Mouse (Mus musculus): ENCODE data around the gene Bcat1. TPM values are rescaled to one million over a fixed set of nuclear protein-coding genes. Genes with fewer than 3 reads are reported as not detected.

Gene Bcat1
- polyA plus RNA-seq, 1 experiment from 2014 or later = 105 TPM

- H3K9me3 ChIP-seq (replicated peaks; ENCODE audit: control insufficient read depth, low read length) = no peaks in the 10 kb centered on the region
- H3K27ac ChIP-seq (ENCODE audit: low read depth, low read length) = no peak overlapping the region
- H3K27me3 ChIP-seq (replicated peaks; ENCODE audit: control insufficient read depth, insufficient read depth, low read length) = no peaks in the 10 kb centered on the region
- peak; percentile 52; the same call in 1 of the 2 replicates for ATAC-seq
- H3K36me3 ChIP-seq (ENCODE audit: control insufficient read depth, insufficient read depth, low read length) = no peaks in the 10 kb centered on the region
- H3K4me1 ChIP-seq (ENCODE audit: control insufficient read depth, insufficient read depth, low read length) = no peaks in the 10 kb centered on the region
- peak; percentile 70 for DNase-seq (ENCODE audit: low spot score)
- H3K4me3 ChIP-seq (ENCODE audit: low read depth, low read length) = no peak overlapping the region
- 68% methylated on average over 4 of the region's 4 CpGs for WGBS
- H3K9ac ChIP-seq (ENCODE audit: low read length) = no peak overlapping the region
- no peak overlapping the region for H3K4me2 ChIP-seq (ENCODE audit: low read length)
These were observed 111.8 kb downstream of the Bcat1 start for GRCm38 (mm10) chr6:144964205-144964604.

- no peak overlapping the region for H3K4me3 ChIP-seq (ENCODE audit: low read depth, low read length)
- no peak overlapping the region for H3K27ac ChIP-seq (ENCODE audit: low read depth, low read length)
- no peaks in the 10 kb centered on the region for H3K9me3 ChIP-seq (replicated peaks; ENCODE audit: control insufficient read depth, low read length)
- no peaks in the 10 kb centered on the region for H3K27me3 ChIP-seq (replicated peaks; ENCODE audit: control insufficient read depth, insufficient read depth, low read length)
- H3K4me1 ChIP-seq (ENCODE audit: control insufficient read depth, insufficient read depth, low read length) = no peaks in the 10 kb centered on the region
- ATAC-seq = no peak
- DNase-seq (ENCODE audit: low spot score) = no peak
- no peak overlapping the region for H3K9ac ChIP-seq (ENCODE audit: low read length)
- H3K4me2 ChIP-seq (ENCODE audit: low read length) = no peak overlapping the region
- 88% methylated on average over 8 of the region's 8 CpGs for WGBS
- H3K36me3 ChIP-seq (ENCODE audit: control insufficient read depth, insufficient read depth, low read length) = no peaks in the 10 kb centered on the region
These were observed 112.8 kb downstream of the Bcat1 start for GRCm38 (mm10) chr6:144963156-144963555.

- Histone ChIP-seq H3K4me2 (ENCODE audit: low read length) (no peak overlapping the region), H3K4me3 (ENCODE audit: low read depth, low read length) (no peak overlapping the region)
- peak; percentile 35; the same call in 1 of the 2 replicates for ATAC-seq
These were observed 114.0 kb downstream of the Bcat1 start for GRCm38 (mm10) chr6:144962013-144962354.

GRCm38 (mm10) chr6:144961253-144962012 is 114.6 kb downstream of the Bcat1 start:
- no peak overlapping the region for H3K4me3 ChIP-seq (ENCODE audit: low read depth, low read length)
- 66% methylated on average over 25 of the region's 25 CpGs for WGBS
- H3K36me3 ChIP-seq (ENCODE audit: control insufficient read depth, insufficient read depth, low read length) = no peaks in the 10 kb centered on the region
- H3K9ac ChIP-seq (ENCODE audit: low read length) = no peak overlapping the region
- H3K27me3 ChIP-seq (replicated peaks; ENCODE audit: control insufficient read depth, insufficient read depth, low read length) = no peaks in the 10 kb centered on the region
- H3K4me1 ChIP-seq (ENCODE audit: control insufficient read depth, insufficient read depth, low read length) = no peaks in the 10 kb centered on the region
- H3K4me2 ChIP-seq (ENCODE audit: low read length) = peak overlapping the region; percentile 19; the same call in 1 of the 2 replicates
- H3K9me3 ChIP-seq (replicated peaks; ENCODE audit: control insufficient read depth, low read length) = no peaks in the 10 kb centered on the region
- ATAC-seq = peak; percentile 74
- H3K27ac ChIP-seq (ENCODE audit: low read depth, low read length) = no peak overlapping the region; the same call in 1 of the 2 replicates
- peak; percentile 80 for DNase-seq (ENCODE audit: low spot score)

More at GRCm38 (mm10) chr6:144962013-144962354, 114.0 kb downstream of the Bcat1 start:
- Histone ChIP-seq H3K9me3 (replicated peaks; ENCODE audit: control insufficient read depth, low read length) (no peaks in the 10 kb centered on the region), H3K36me3 (ENCODE audit: control insufficient read depth, insufficient read depth, low read length) (no peaks in the 10 kb centered on the region), H3K27ac (ENCODE audit: low read depth, low read length) (no peak overlapping the region), H3K9ac (ENCODE audit: low read length) (no peak overlapping the region), H3K27me3 (replicated peaks; ENCODE audit: control insufficient read depth, insufficient read depth, low read length) (no peaks in the 10 kb centered on the region), H3K4me1 (ENCODE audit: control insufficient read depth, insufficient read depth, low read length) (no peaks in the 10 kb centered on the region)
- WGBS = 64% methylated on average over 4 of the region's 4 CpGs
- DNase-seq (ENCODE audit: low spot score) = peak; percentile 69

GRCm38 (mm10) chr6:144955887-144956547 is 120.0 kb downstream of the Bcat1 start:
- H3K27me3 ChIP-seq (replicated peaks; ENCODE audit: control insufficient read depth, insufficient read depth, low read length) = no peaks in the 10 kb centered on the region
- DNase-seq (ENCODE audit: low spot score) (no peak), ATAC-seq (no peak)
- H3K27ac ChIP-seq (ENCODE audit: low read depth, low read length) = no peak overlapping the region
- H3K9ac ChIP-seq (ENCODE audit: low read length) = no peak overlapping the region
- H3K36me3 ChIP-seq (ENCODE audit: control insufficient read depth, insufficient read depth, low read length) = no peaks in the 10 kb centered on the region
- H3K4me3 ChIP-seq (ENCODE audit: low read depth, low read length) = no peak overlapping the region
- no peak overlapping the region for H3K4me2 ChIP-seq (ENCODE audit: low read length)
- WGBS = 50% methylated on average over 14 of the region's 14 CpGs
- no peaks in the 10 kb centered on the region for H3K4me1 ChIP-seq (ENCODE audit: control insufficient read depth, insufficient read depth, low read length)
- H3K9me3 ChIP-seq (replicated peaks; ENCODE audit: control insufficient read depth, low read length) = no peaks in the 10 kb centered on the region

- no peak overlapping the region for H3K4me2 ChIP-seq (ENCODE audit: low read length)
- 91% methylated on average over 6 of the region's 6 CpGs for WGBS
- DNase-seq (ENCODE audit: low spot score) (no peak), ATAC-seq (no peak)
- no peaks in the 10 kb centered on the region for H3K36me3 ChIP-seq (ENCODE audit: control insufficient read depth, insufficient read depth, low read length)
- H3K9ac ChIP-seq (ENCODE audit: low read length) = no peak overlapping the region
- H3K4me3 ChIP-seq (ENCODE audit: low read depth, low read length) = no peak overlapping the region
- H3K4me1 ChIP-seq (ENCODE audit: control insufficient read depth, insufficient read depth, low read length) = no peaks in the 10 kb centered on the region
- no peaks in the 10 kb centered on the region for H3K9me3 ChIP-seq (replicated peaks; ENCODE audit: control insufficient read depth, low read length)
- no peak overlapping the region for H3K27ac ChIP-seq (ENCODE audit: low read depth, low read length)
- H3K27me3 ChIP-seq (replicated peaks; ENCODE audit: control insufficient read depth, insufficient read depth, low read length) = no peaks in the 10 kb centered on the region
These were observed 123.1 kb downstream of the Bcat1 start for GRCm38 (mm10) chr6:144952885-144953284.

- Histone ChIP-seq H3K36me3 (ENCODE audit: control insufficient read depth, insufficient read depth, low read length) (no peaks in the 10 kb centered on the region), H3K27me3 (replicated peaks; ENCODE audit: control insufficient read depth, insufficient read depth, low read length) (no peaks in the 10 kb centered on the region), H3K9me3 (replicated peaks; ENCODE audit: control insufficient read depth, low read length) (no peaks in the 10 kb centered on the region), H3K4me3 (ENCODE audit: low read depth, low read length) (no peak overlapping the region), H3K4me1 (ENCODE audit: control insufficient read depth, insufficient read depth, low read length) (0 out of 2 replicates have a peak, but pooled peaks cover 8% of the 10 kb centered on the region), H3K9ac (ENCODE audit: low read length) (no peak overlapping the region), H3K27ac (ENCODE audit: low read depth, low read length) (no peak overlapping the region), H3K4me2 (ENCODE audit: low read length) (no peak overlapping the region)
- DNase-seq (ENCODE audit: low spot score) (peak; percentile 70), ATAC-seq (peak; percentile 80)
- 18% methylated on average over 10 of the region's 10 CpGs for WGBS
These were observed 131.3 kb downstream of the Bcat1 start for GRCm38 (mm10) chr6:144944435-144945365.
